In genomic region chr9:95844825-95845460, GRCm38 (mm10) we compare ENCODE assay signal across 9 mouse cellular contexts. TPM values are rescaled to one million over a fixed set of nuclear protein-coding genes. Genes with fewer than 3 reads are reported as not detected.
DNase-seq lines count a peak whose midpoint lies in the region; ATAC-seq and TF ChIP-seq lines count a peak whose summit lies in the region.
"Had no signal": no experiment of that assay in that cellular context is flagged by ENCODE, and none has a peak within 500 bp of the region (broad histone marks: within the 10 kb centered on the region; RNA-seq: fewer than 3 reads in every experiment).

Gene Pls1 (minus strand): TSS chr9:95845311.

- peak; percentile 88 to 90 for DNase-seq in B cell, adult 2 months
- DNase-seq in heart, postnatal 0 days (ENCODE audit: low spot score) = peak; percentile 30
- peak; percentile 87 to 93 for DNase-seq in kidney, postnatal 25 days
- peak; percentile 91 for DNase-seq in neural tube, embryonic 10.5 days (ENCODE audit: extremely low spot score, low spot score)

- peaks cover 18% of the 10 kb centered on the region for H3K27me3 ChIP-seq in forebrain, embryonic 13.5 days
- peaks cover 34% of the 10 kb centered on the region for H3K27me3 ChIP-seq in heart, postnatal 0 days (ENCODE audit: control insufficient read depth, insufficient read depth, low read length)
- H3K27me3 ChIP-seq in liver, embryonic 12.5 days (replicated peaks) = peaks cover 40% of the 10 kb centered on the region
- H3K27me3 ChIP-seq in stomach, embryonic 14.5 days (ENCODE audit: control insufficient read depth, insufficient read depth, low read length) = no peaks in the 10 kb centered on the region

- no peak for TF ChIP-seq CTCF in heart, postnatal 0 days (IDR thresholded peaks at IDR 0.05; ENCODE audit: low read depth)

- peak within 1 kb of the TSS; percentile 90 for H3K4me2 ChIP-seq in forebrain, embryonic 13.5 days
- peak within 1 kb of the TSS; percentile 97 for H3K4me2 ChIP-seq in heart, postnatal 0 days (ENCODE audit: low read depth, low read length)
- peak within 1 kb of the TSS; percentile 68 for H3K4me2 ChIP-seq in liver, embryonic 12.5 days
- peak within 1 kb of the TSS; percentile 90 for H3K4me2 ChIP-seq in stomach, embryonic 14.5 days (replicated peaks; ENCODE audit: low read depth, low read length)

- H3K9ac ChIP-seq in forebrain, embryonic 13.5 days = peak within 1 kb of the TSS; percentile 76
- H3K9ac ChIP-seq in heart, postnatal 0 days (replicated peaks; ENCODE audit: low read depth, low read length) = peak within 1 kb of the TSS; percentile 24; the same call in 1 of the 2 replicates
- peak within 1 kb of the TSS; percentile 39 for H3K9ac ChIP-seq in liver, embryonic 12.5 days
- peak within 1 kb of the TSS; percentile 26; the same call in 1 of the 2 replicates for H3K9ac ChIP-seq in stomach, embryonic 14.5 days (replicated peaks; ENCODE audit: low read depth, low read length)

- WGBS in forebrain, embryonic 13.5 days = under 1% methylated on average over 46 of the region's 46 CpGs
- WGBS in heart, postnatal 0 days = 1% methylated on average over 44 of the region's 46 CpGs
- under 1% methylated on average over 46 of the region's 46 CpGs for WGBS in liver, embryonic 12.5 days (ENCODE audit: insufficient replicate concordance)
- WGBS in stomach, embryonic 14.5 days = under 1% methylated on average over 46 of the region's 46 CpGs

- H3K4me1 ChIP-seq in brown adipose tissue, adult 24 weeks (ENCODE audit: control insufficient read depth, insufficient read depth, insufficient read length, low read length) = no peaks in the 10 kb centered on the region
- no peaks in the 10 kb centered on the region; the same call in 1 of the 2 replicates for H3K4me1 ChIP-seq in forebrain, embryonic 13.5 days
- no peaks in the 10 kb centered on the region for H3K4me1 ChIP-seq in heart, postnatal 0 days (ENCODE audit: control insufficient read depth, insufficient read depth)
- H3K4me1 ChIP-seq in liver, embryonic 12.5 days = no peaks in the 10 kb centered on the region; the same call in 1 of the 2 replicates
- H3K4me1 ChIP-seq in stomach, embryonic 14.5 days (ENCODE audit: control insufficient read depth, insufficient read depth, low read length) = no peaks in the 10 kb centered on the region

- no peaks in the 10 kb centered on the region for H3K9me3 ChIP-seq in forebrain, embryonic 13.5 days (replicated peaks)
- H3K9me3 ChIP-seq in heart, postnatal 0 days (replicated peaks; ENCODE audit: control insufficient read depth, low read length) = no peaks in the 10 kb centered on the region
- no peaks in the 10 kb centered on the region for H3K9me3 ChIP-seq in liver, embryonic 12.5 days (replicated peaks)
- H3K9me3 ChIP-seq in stomach, embryonic 14.5 days (ENCODE audit: control insufficient read depth, low read depth, low read length) = no peaks in the 10 kb centered on the region

- no peak within 1 kb of the TSS for H3K27ac ChIP-seq in brown adipose tissue, adult 24 weeks (replicated peaks; ENCODE audit: low read depth, low read length)
- no peak within 1 kb of the TSS for H3K27ac ChIP-seq in forebrain, embryonic 13.5 days
- H3K27ac ChIP-seq in heart, postnatal 0 days (ENCODE audit: low read depth) = no peak within 1 kb of the TSS
- H3K27ac ChIP-seq in liver, embryonic 12.5 days = no peak within 1 kb of the TSS
- H3K27ac ChIP-seq in stomach, embryonic 14.5 days (ENCODE audit: low read length) = peak within 1 kb of the TSS; percentile 48; the same call in 1 of the 2 replicates

- peak; percentile 95 for ATAC-seq in forebrain, embryonic 13.5 days
- ATAC-seq in heart, postnatal 0 days (ENCODE audit: insufficient read depth, low read depth) = peak; percentile 80
- ATAC-seq in liver, embryonic 12.5 days = peak; percentile 64; the same call in 1 of the 2 replicates
- peak; percentile 91 for ATAC-seq in stomach, embryonic 14.5 days (ENCODE audit: insufficient number of reproducible peaks, insufficient read depth, low FRiP score, low read depth)

- H3K36me3 ChIP-seq in forebrain, embryonic 13.5 days (ENCODE audit: poor library complexity, severe bottlenecking) = no peaks in the 10 kb centered on the region
- H3K36me3 ChIP-seq in heart, postnatal 0 days (replicated peaks; ENCODE audit: control insufficient read depth, insufficient read depth, low read length) = no peaks in the 10 kb centered on the region
- no peaks in the 10 kb centered on the region for H3K36me3 ChIP-seq in liver, embryonic 12.5 days
- no peaks in the 10 kb centered on the region for H3K36me3 ChIP-seq in stomach, embryonic 14.5 days (ENCODE audit: control insufficient read depth, insufficient read depth, low read length)

- TF ChIP-seq EP300 in heart, postnatal 0 days (IDR thresholded peaks at IDR 0.05; ENCODE audit: low read depth) = no peak

- peak within 1 kb of the TSS; percentile 50 for H3K4me3 ChIP-seq in brown adipose tissue, adult 24 weeks (ENCODE audit: insufficient read depth, low read depth, low read length)
- H3K4me3 ChIP-seq in forebrain, embryonic 13.5 days = peak within 1 kb of the TSS; percentile 64
- H3K4me3 ChIP-seq in heart, postnatal 0 days (ENCODE audit: low read depth, low read length) = peak within 1 kb of the TSS; percentile 64
- peak within 1 kb of the TSS; percentile 54 for H3K4me3 ChIP-seq in liver, embryonic 12.5 days
- peak within 1 kb of the TSS; percentile 58 for H3K4me3 ChIP-seq in stomach, embryonic 14.5 days (ENCODE audit: low read depth, low read length)

RNA-seq across cellular contexts. Expression of gene Pls1, which starts in this region (rescaled TPM):
- polyA plus RNA-seq in brown adipose tissue, adult 24 weeks (2012; ENCODE audit: insufficient read depth, insufficient read length, missing spikeins) = not detected in 2 replicates
- 3.2 and 3.4 TPM in 2 replicates for polyA plus RNA-seq in forebrain, embryonic 13.5 days (2015; fragmentation: Nextera tagmentation; extraction: Ambion mirVana)
- total RNA-seq in heart, postnatal 0 days (2014; rRNA removed; ENCODE audit: low replicate concordance) = not detected in 2 replicates
- polyA plus RNA-seq in heart, postnatal 0 days (2015; fragmentation: Nextera tagmentation; extraction: Ambion mirVana) = 0.11 TPM in 2 replicates
- polyA plus RNA-seq in liver, embryonic 12.5 days (2016; fragmentation: Nextera tagmentation; extraction: Ambion mirVana) = 9.9 and 10.7 TPM in 2 replicates
- 20.4 and 20.7 TPM in 2 replicates for polyA plus RNA-seq in stomach, embryonic 14.5 days (2014; fragmentation: Nextera tagmentation; extraction: Ambion mirVana)
- total RNA-seq: MEL had no signal

Comparison
In these comparisons a context has a peak if more than half of its experiments do, and no peak if none do; other contexts are left out.
1. Peak in DNase-seq, ATAC-seq, H3K4me3 ChIP-seq, H3K9ac ChIP-seq and H3K4me2 ChIP-seq in heart, postnatal 0 days; RNA of the gene not detected or under 1 TPM.
2. DNase-seq: peak in every context shown above with its lines; median percentile 91 in neural tube, embryonic 10.5 days; 90 in kidney, postnatal 25 days; 89 in B cell, adult 2 months; 30 in heart, postnatal 0 days.
3. H3K9ac ChIP-seq: peak in every context shown above with its lines; median percentile 76 in forebrain, embryonic 13.5 days; 39 in liver, embryonic 12.5 days; 26 in stomach, embryonic 14.5 days; 24 in heart, postnatal 0 days.